In genomic region chr5:138753946-138754302, GRCm38 (mm10) we compare ENCODE assay signal across 8 mouse cellular contexts. TPM values are rescaled to one million over a fixed set of nuclear protein-coding genes. Genes with fewer than 3 reads are reported as not detected.
DNase-seq lines count a peak whose midpoint lies in the region; ATAC-seq lines count a peak whose summit lies in the region.

No protein-coding gene starts in this region.

- H3K9me3 ChIP-seq in kidney, embryonic 16.5 days (ENCODE audit: low read length), result no peaks in the 10 kb centered on the region
- H3K9me3 ChIP-seq in forebrain, embryonic 12.5 days, result no peaks in the 10 kb centered on the region
- H3K9me3 ChIP-seq in midbrain, embryonic 16.5 days (replicated peaks; ENCODE audit: control insufficient read depth, low read length, poor library complexity, severe bottlenecking), result no peaks in the 10 kb centered on the region

- H3K9ac ChIP-seq in kidney, embryonic 16.5 days (replicated peaks; ENCODE audit: low read length), result peak overlapping the region; percentile 90
- H3K9ac ChIP-seq in forebrain, embryonic 12.5 days, result peak overlapping the region; percentile 80
- peak overlapping the region; percentile 85 for H3K9ac ChIP-seq in midbrain, embryonic 16.5 days (ENCODE audit: low read depth, low read length)

- WGBS in kidney, embryonic 16.5 days, result 7% methylated on average over 9 of the region's 9 CpGs
- 5% methylated on average over 9 of the region's 9 CpGs for WGBS in forebrain, embryonic 12.5 days
- 2% methylated on average over 9 of the region's 9 CpGs for WGBS in midbrain, embryonic 16.5 days

- peak overlapping the region; percentile 74 for H3K4me3 ChIP-seq in kidney, embryonic 16.5 days (ENCODE audit: low read length)
- peak overlapping the region; percentile 67 for H3K4me3 ChIP-seq in forebrain, embryonic 12.5 days (replicated peaks)
- H3K4me3 ChIP-seq in midbrain, embryonic 16.5 days (ENCODE audit: low read depth, low read length), result peak overlapping the region; percentile 63

- 0 out of 2 replicates have a peak, but pooled peaks cover 5% of the 10 kb centered on the region for H3K27me3 ChIP-seq in kidney, embryonic 16.5 days (ENCODE audit: insufficient read depth, low read length)
- peaks cover 46% of the 10 kb centered on the region for H3K27me3 ChIP-seq in forebrain, embryonic 12.5 days
- no peaks in the 10 kb centered on the region for H3K27me3 ChIP-seq in midbrain, embryonic 16.5 days (ENCODE audit: control insufficient read depth, insufficient read depth, low read depth, low read length)

- no peak for DNase-seq in kidney, adult 9 months
- peak; percentile 52 for DNase-seq in adrenal gland, postnatal 14 days
- DNase-seq in kidney, postnatal 10 days, result peak; percentile 54
- DNase-seq in thymus, postnatal 36 days, result no peak

- peaks cover 37% of the 10 kb centered on the region for H3K4me1 ChIP-seq in kidney, embryonic 16.5 days (ENCODE audit: insufficient read depth, low read length)
- H3K4me1 ChIP-seq in forebrain, embryonic 12.5 days, result peaks cover 39% of the 10 kb centered on the region
- H3K4me1 ChIP-seq in midbrain, embryonic 16.5 days (ENCODE audit: control insufficient read depth, insufficient read depth, low read length), result peaks cover 28% of the 10 kb centered on the region

- peaks cover 8% of the 10 kb centered on the region; the same call in 1 of the 2 replicates for H3K36me3 ChIP-seq in kidney, embryonic 16.5 days (ENCODE audit: insufficient read depth, low read length)
- 0 out of 2 replicates have a peak, but pooled peaks cover 8% of the 10 kb centered on the region for H3K36me3 ChIP-seq in forebrain, embryonic 12.5 days (replicated peaks)
- peaks cover 2% of the 10 kb centered on the region for H3K36me3 ChIP-seq in midbrain, embryonic 16.5 days (ENCODE audit: control insufficient read depth, insufficient read depth, low read length)

- peak; percentile 20; the same call in 1 of the 2 replicates for ATAC-seq in kidney, embryonic 16.5 days (ENCODE audit: low FRiP score, low TSS enrichment)
- ATAC-seq in forebrain, embryonic 12.5 days (ENCODE audit: low FRiP score), result peak; percentile 53
- peak; percentile 59 for ATAC-seq in midbrain, embryonic 16.5 days
- no peak for ATAC-seq in megakaryocyte-erythroid progenitor cell, adult 5-6 weeks (replicated peaks; ENCODE audit: low FRiP score, low TSS enrichment, poor library complexity, severe bottlenecking)

- H3K27ac ChIP-seq in kidney, embryonic 16.5 days (ENCODE audit: low read length), result peak overlapping the region; percentile 91
- H3K27ac ChIP-seq in forebrain, embryonic 12.5 days, result peak overlapping the region; percentile 95
- peak overlapping the region; percentile 94 for H3K27ac ChIP-seq in midbrain, embryonic 16.5 days (ENCODE audit: low read length)

- peak overlapping the region; percentile 96 for H3K4me2 ChIP-seq in kidney, embryonic 16.5 days (replicated peaks; ENCODE audit: low read depth, low read length)
- H3K4me2 ChIP-seq in forebrain, embryonic 12.5 days, result peak overlapping the region; percentile 95
- H3K4me2 ChIP-seq in midbrain, embryonic 16.5 days (ENCODE audit: low read length), result peak overlapping the region; percentile 84

RNA-seq across cellular contexts. Expression of gene Fam20c, which starts 0.4 kb away (rescaled TPM):
- 18.2 and 20.8 TPM in 2 replicates for polyA plus RNA-seq in kidney, embryonic 16.5 days (2015; fragmentation: Nextera tagmentation; extraction: Ambion mirVana)
- 13.9 and 15.1 TPM in 2 replicates for total RNA-seq in adrenal gland, postnatal 14 days (2021)
- 21.6 and 23.3 TPM in 2 replicates for polyA plus RNA-seq in forebrain, embryonic 12.5 days (2016; fragmentation: Nextera tagmentation; extraction: Ambion mirVana)
- polyA plus RNA-seq in midbrain, embryonic 16.5 days (2015; fragmentation: Nextera tagmentation; extraction: Ambion mirVana), result 41.9 and 44.7 TPM in 2 replicates
- total RNA-seq in megakaryocyte-erythroid progenitor cell, adult 5-6 weeks (2014; fragmentation: Nextera tagmentation), result not detected in 2 replicates
- total RNA-seq in megakaryocyte-erythroid progenitor cell, adult 5-6 weeks (2017), result 0.38 TPM in 1 of 2 replicates, not detected in the other

Comparison
In these comparisons a context has a peak if more than half of its experiments do, and no peak if none do; other contexts are left out.
1. DNase-seq: peak in adrenal gland, postnatal 14 days (single experiment) and kidney, postnatal 10 days (single experiment); none in kidney, adult 9 months (single experiment) and thymus, postnatal 36 days (0 of 2).
2. Peak in every context shown above with its lines, with median percentiles within 50 percentile points of each other: H3K27ac ChIP-seq, H3K4me2 ChIP-seq, H3K4me3 ChIP-seq and H3K9ac ChIP-seq.